Mouse (Mus musculus): Measurements from ENCODE around the gene Dus1l. TPM values are rescaled to one million over a fixed set of nuclear protein-coding genes. Genes with fewer than 3 reads are reported as not detected.

Gene Dus1l
- polyA plus RNA-seq, 1 experiment, result 35.4 TPM

DNA sequence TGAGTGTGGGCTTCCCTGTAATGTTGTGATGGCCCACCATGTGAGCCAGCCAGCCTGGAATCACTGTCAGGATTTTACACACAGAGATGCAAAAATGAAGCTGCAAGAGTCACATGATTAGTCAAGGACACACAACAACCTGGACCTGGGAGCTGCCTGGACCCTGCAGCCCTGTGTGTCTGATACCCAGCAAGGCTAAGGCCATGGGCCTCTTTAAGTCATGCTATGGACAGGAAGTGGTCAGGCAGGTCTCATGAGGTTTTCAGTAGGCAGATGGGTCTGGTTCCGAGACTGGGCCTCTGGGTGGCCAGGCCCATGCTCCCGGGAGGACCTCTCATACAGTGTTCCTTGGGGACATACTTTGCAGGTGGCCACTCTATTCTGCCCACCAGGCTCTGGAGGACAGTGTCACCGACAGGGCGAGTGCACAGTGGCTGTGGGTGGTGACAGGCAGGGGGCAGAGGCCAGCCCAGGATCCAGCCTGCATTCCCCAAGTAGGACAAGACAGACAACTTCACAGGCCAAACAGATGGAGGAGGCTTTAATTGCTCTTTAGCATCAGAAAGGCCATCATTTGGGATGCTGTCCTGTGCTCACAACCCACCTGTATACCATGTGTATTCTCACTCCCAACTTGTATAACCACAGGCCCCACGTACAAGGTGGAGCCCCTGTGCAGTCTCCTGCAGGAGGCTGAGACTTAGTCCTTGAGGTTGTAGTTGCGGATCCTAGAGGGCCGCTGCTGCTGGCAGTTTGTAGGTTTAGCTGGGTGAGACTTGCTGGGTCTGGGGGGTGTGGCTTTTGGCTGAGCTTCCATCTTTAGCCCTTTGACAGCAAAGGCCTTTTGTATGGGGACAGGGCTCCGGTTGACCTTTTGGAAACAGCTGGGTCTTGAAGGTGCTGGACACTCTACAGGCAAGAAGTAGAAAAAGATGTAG, 30.1 kb upstream of the Dus1l start:
- H3K4me3 ChIP-seq (replicated peaks; ENCODE audit: extremely low read depth, low read depth, low read length), result no peak overlapping the region
- WGBS, result 88% methylated on average over 8 of the region's 8 CpGs
- TF ChIP-seq CTCF (IDR thresholded peaks at IDR 0.05; ENCODE audit: insufficient read depth, low read length) (no peak), POLR2A (IDR thresholded peaks at IDR 0.05; ENCODE audit: borderline replicate concordance, extremely low read depth, low read depth, low read length) (no peak)
- no peak for DNase-seq
- peaks cover 3% of the 10 kb centered on the region; the same call in 1 of the 2 replicates for H3K4me1 ChIP-seq (ENCODE audit: control insufficient read depth, insufficient read depth, low read length)

DNA sequence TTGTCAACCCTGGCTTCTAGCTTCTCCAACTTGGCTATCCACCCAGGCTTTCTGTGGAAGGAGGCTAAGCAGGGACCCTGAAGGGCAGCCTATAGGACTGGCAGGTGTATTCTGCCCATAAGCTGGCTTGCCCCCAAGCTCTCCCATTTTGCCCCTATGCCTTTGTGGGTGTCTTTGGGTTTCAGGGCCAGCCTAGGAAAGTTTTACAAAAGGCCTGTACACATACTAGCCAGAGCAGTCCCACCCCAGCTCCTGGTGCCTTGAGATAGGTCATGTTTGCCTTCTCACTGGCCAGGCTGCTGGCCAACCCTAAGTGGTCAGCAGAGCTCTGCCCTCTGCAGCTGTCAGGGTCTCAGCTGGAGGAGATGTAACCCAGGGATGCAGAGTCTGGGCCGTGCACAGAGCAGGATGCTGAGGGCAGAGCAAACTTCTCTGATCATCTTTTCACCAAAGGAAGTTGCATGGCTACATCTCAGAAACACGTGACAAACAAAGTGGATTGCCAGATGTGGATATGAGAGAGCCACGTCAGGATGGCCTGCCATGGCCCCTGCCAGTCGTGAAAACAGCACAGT, 29.2 kb upstream of the Dus1l start:
- TF ChIP-seq CTCF (IDR thresholded peaks at IDR 0.05; ENCODE audit: insufficient read depth, low read length), result no peak
- TF ChIP-seq POLR2A (IDR thresholded peaks at IDR 0.05; ENCODE audit: borderline replicate concordance, extremely low read depth, low read depth, low read length), result no peak
- Histone ChIP-seq H3K4me3 (replicated peaks; ENCODE audit: extremely low read depth, low read depth, low read length) (no peak overlapping the region), H3K4me1 (ENCODE audit: control insufficient read depth, insufficient read depth, low read length) (peaks cover 3% of the 10 kb centered on the region; the same call in 1 of the 2 replicates)
- WGBS, result 50% methylated on average over 4 of the region's 4 CpGs
- DNase-seq, result no peak

DNA sequence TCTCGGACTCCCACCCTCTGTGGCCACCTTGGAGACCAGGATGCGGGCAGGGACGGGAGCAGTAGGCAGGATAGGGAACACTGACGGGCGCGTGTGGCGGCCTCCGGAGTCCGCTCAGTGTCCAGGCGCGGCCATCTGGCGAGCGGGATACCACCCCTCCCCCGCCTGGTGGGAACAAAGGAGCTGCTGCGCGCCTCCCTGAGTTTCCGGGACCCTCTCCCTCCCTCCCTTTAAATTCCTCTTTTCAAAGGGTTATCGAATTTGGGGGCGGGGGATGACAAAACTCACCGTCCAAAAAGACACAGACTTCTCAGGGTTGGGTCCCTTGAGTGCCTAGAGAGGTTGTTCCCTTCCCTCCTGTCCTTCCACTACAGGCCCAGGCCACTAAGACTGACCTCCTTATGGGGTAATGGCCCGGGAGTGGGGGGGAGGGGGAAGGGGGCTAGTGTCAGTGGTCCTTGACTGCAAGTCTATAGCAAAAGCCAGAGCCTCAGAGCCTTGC, 28.6 kb upstream of the Dus1l start:
- TF ChIP-seq CTCF (IDR thresholded peaks at IDR 0.05; ENCODE audit: insufficient read depth, low read length), result no peak
- TF ChIP-seq POLR2A (IDR thresholded peaks at IDR 0.05; ENCODE audit: borderline replicate concordance, extremely low read depth, low read depth, low read length), result no peak
- Histone ChIP-seq H3K4me3 (replicated peaks; ENCODE audit: extremely low read depth, low read depth, low read length) (peak overlapping the region; percentile 97), H3K4me1 (ENCODE audit: control insufficient read depth, insufficient read depth, low read length) (peaks cover 3% of the 10 kb centered on the region; the same call in 1 of the 2 replicates)
- no peak for DNase-seq
- under 1% methylated on average over 21 of the region's 21 CpGs for whole genome bisulfite sequencing

DNA sequence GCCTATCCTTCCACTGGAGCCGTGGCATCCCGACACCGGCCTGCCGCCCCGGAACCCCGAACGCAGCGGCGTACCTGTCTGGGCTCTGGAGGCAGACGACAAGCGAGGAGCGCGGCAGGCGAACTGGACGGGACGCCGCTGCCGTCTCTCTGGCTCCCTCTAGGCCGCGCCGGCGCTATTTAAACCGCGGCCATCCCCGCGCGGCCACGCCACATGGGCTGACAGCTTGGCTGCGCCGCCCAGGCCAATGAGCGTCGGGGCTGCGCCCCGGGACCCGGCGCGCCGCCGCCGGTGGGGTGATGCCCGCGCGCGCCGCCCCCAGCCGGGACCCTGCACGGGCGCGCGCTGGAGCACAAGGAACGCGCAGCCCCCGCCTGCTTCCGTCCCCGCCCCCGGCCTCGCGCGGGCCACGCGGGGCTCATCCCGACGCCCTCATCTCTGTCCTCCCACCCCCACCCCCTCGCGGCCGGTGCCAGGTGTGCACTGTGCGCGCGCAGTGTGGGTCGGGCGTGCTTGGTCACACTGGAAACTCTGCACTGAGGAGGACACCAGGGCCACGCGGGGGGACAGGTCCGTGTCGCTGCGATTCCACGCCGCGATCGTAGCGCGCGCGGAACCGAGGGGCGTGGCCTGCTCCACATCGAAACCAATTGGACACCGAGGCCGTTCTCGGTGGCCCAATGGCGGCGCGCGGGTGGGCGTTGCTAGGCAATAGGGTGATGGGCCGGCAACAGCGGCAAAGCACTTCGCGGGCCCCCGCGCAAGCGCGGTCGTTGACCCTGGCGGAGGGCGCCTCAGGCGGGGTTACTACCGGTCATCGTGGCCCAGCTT, 28.0 kb upstream of the Dus1l start, which contains the start of gene Fasn:
Gene Fasn (minus strand): TSS at position 592 of the 831 bp plus-strand sequence.
- WGBS, result under 1% methylated on average over 108 of the region's 109 CpGs
- DNase-seq, result peak; percentile 92
- TF ChIP-seq CTCF (IDR thresholded peaks at IDR 0.05; ENCODE audit: insufficient read depth, low read length), result no peak
- peak; percentile 99 for TF ChIP-seq POLR2A (IDR thresholded peaks at IDR 0.05; ENCODE audit: borderline replicate concordance, extremely low read depth, low read depth, low read length)
- peaks cover 3% of the 10 kb centered on the region; the same call in 1 of the 2 replicates for H3K4me1 ChIP-seq (ENCODE audit: control insufficient read depth, insufficient read depth, low read length)
- peak within 1 kb of the TSS; percentile 97 for H3K4me3 ChIP-seq (replicated peaks; ENCODE audit: extremely low read depth, low read depth, low read length)

DNA sequence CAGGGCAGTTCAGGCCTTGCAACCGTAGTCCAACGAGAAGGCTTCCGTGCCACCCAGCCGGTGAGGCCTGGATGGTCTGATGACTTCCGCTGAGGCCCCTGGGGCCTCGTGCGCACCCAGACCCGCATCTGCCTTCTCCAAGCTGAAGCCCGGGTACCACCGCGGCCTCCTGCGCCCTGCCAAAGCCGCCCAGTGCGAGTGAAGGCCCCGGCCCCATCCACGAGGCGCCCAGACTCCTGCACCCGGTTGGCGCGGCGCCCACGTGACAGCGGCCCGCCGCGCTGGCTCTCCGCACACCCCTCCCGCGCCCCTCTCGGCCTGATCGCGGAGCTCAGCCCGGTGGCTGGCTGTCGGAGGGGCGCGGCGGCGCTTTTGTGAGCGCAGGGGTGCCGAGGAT, 27.3 kb upstream of the Dus1l start:
- WGBS, result 1% methylated on average over 40 of the region's 40 CpGs
- peak overlapping the region; percentile 70 for H3K4me3 ChIP-seq (replicated peaks; ENCODE audit: extremely low read depth, low read depth, low read length)
- no peak for TF ChIP-seq CTCF (IDR thresholded peaks at IDR 0.05; ENCODE audit: insufficient read depth, low read length)
- TF ChIP-seq POLR2A (IDR thresholded peaks at IDR 0.05; ENCODE audit: borderline replicate concordance, extremely low read depth, low read depth, low read length), result no peak
- peaks cover 3% of the 10 kb centered on the region; the same call in 1 of the 2 replicates for H3K4me1 ChIP-seq (ENCODE audit: control insufficient read depth, insufficient read depth, low read length)
- DNase-seq, result no peak

DNA sequence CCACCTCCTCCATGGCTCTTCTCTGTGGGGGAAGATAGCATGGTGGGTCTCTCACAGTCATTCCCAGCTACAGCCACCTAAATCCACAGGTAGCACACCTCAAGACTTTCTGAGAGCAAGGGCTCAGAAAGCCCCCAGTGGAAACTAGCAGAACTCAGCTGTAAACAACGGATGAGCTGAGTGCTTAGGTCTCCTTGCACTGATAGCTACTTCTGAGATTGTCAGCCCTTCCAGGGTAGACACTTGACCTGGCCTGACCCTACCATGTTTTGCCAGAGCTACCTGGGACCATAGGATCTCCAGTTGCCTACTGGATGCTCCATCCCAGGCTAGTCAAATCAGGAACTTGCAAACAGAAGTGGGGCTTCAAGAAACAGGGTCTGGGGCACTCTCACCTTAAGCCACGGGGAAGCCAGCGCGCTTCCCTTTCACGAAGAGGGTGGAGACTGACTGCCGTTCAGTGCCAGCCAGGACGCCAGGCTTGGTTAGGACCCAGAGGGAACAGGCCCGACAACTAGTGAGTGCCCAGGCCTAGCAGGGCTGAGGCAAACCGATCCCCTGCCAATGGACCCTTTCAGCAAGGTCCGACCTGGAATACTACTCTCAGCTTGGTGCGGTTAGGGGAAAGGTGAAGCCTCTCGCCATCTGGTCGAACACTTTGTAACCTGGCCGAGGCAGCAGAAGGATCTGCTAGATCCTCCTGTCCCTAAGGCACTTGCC, 26.8 kb upstream of the Dus1l start:
- Histone ChIP-seq H3K4me1 (ENCODE audit: control insufficient read depth, insufficient read depth, low read length) (peaks cover 3% of the 10 kb centered on the region; the same call in 1 of the 2 replicates), H3K4me3 (replicated peaks; ENCODE audit: extremely low read depth, low read depth, low read length) (peak overlapping the region; percentile 70)
- DNase-seq, result peak; percentile 34
- TF ChIP-seq CTCF (IDR thresholded peaks at IDR 0.05; ENCODE audit: insufficient read depth, low read length) (no peak), POLR2A (IDR thresholded peaks at IDR 0.05; ENCODE audit: borderline replicate concordance, extremely low read depth, low read depth, low read length) (peak; percentile 38; the same call in 1 of the 2 replicates)
- 7% methylated on average over 14 of the region's 14 CpGs for WGBS

DNA sequence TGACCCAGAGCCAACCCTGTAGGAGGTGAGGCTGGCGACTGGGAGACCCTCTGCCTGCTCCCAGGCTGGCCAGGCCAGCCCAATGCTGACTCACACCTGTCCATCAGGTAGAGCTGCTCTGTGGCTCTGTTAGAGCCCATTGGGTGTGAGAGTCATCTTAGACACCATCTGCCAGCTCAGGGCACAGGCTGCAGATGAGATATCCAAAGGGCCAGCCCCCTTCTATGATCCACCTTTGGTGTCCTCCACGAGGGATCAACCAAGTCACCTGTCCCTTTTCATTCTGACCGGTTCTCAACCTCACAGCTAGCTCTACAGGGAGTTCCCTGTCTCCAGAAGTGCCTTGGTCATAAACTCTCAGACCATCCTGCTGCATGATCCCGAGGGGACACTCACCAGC, 26.1 kb upstream of the Dus1l start:
- WGBS, result 45% methylated on average over 4 of the region's 4 CpGs
- TF ChIP-seq POLR2A (IDR thresholded peaks at IDR 0.05; ENCODE audit: borderline replicate concordance, extremely low read depth, low read depth, low read length) (no peak), CTCF (IDR thresholded peaks at IDR 0.05; ENCODE audit: insufficient read depth, low read length) (no peak)
- DNase-seq, result no peak
- Histone ChIP-seq H3K4me3 (replicated peaks; ENCODE audit: extremely low read depth, low read depth, low read length) (peak overlapping the region; percentile 25), H3K4me1 (ENCODE audit: control insufficient read depth, insufficient read depth, low read length) (peaks cover 3% of the 10 kb centered on the region; the same call in 1 of the 2 replicates)
